Mouse (Mus musculus): ENCODE results near the gene Nos1ap. TPM values are rescaled to one million over a fixed set of nuclear protein-coding genes. Genes with fewer than 3 reads are reported as not detected.

Gene Nos1ap
- polyA plus RNA-seq, 1 experiment: 3.5 TPM

- Histone ChIP-seq H3K4me3 (ENCODE audit: insufficient read depth, low read length) (no peak within 1 kb of the TSS), H3K4me1 (ENCODE audit: control insufficient read depth, insufficient read depth, low read length) (no peaks in the 10 kb centered on the region), H3K27ac (ENCODE audit: insufficient read depth, low read length) (no peak within 1 kb of the TSS)
- no peak for TF ChIP-seq POLR2A (IDR thresholded peaks at IDR 0.05; ENCODE audit: low read depth, low read length)
- no peak for TF ChIP-seq CTCF (IDR thresholded peaks at IDR 0.05; ENCODE audit: borderline replicate concordance, insufficient read depth, low read length)
Measured at GRCm38 (mm10) chr1:170306232-170306631, 283.4 kb downstream of the Nos1ap start, which contains the start of gene Gm7694. Gene Gm7694 (minus strand): TSS chr1:170306332.

GRCm38 (mm10) chr1:170305002-170305401 lies 284.7 kb downstream of the Nos1ap start:
- no peak overlapping the region for H3K4me3 ChIP-seq (ENCODE audit: insufficient read depth, low read length)
- H3K4me1 ChIP-seq (ENCODE audit: control insufficient read depth, insufficient read depth, low read length): no peaks in the 10 kb centered on the region
- TF ChIP-seq POLR2A (IDR thresholded peaks at IDR 0.05; ENCODE audit: low read depth, low read length) (no peak), CTCF (IDR thresholded peaks at IDR 0.05; ENCODE audit: borderline replicate concordance, insufficient read depth, low read length) (no peak)

GRCm38 (mm10) chr1:170303103-170303502 lies 286.6 kb downstream of the Nos1ap start:
- Histone ChIP-seq H3K4me1 (ENCODE audit: control insufficient read depth, insufficient read depth, low read length) (no peaks in the 10 kb centered on the region), H3K4me3 (ENCODE audit: insufficient read depth, low read length) (no peak overlapping the region), H3K27ac (ENCODE audit: insufficient read depth, low read length) (no peak overlapping the region)
- TF ChIP-seq POLR2A (IDR thresholded peaks at IDR 0.05; ENCODE audit: low read depth, low read length) (no peak), CTCF (IDR thresholded peaks at IDR 0.05; ENCODE audit: borderline replicate concordance, insufficient read depth, low read length) (no peak)

More at GRCm38 (mm10) chr1:170305002-170305401, 284.7 kb downstream of the Nos1ap start:
- no peak overlapping the region for H3K27ac ChIP-seq (ENCODE audit: insufficient read depth, low read length)

GRCm38 (mm10) chr1:170302456-170302855 lies 287.2 kb downstream of the Nos1ap start:
- H3K27ac ChIP-seq (ENCODE audit: insufficient read depth, low read length): no peak overlapping the region
- H3K4me3 ChIP-seq (ENCODE audit: insufficient read depth, low read length): no peak overlapping the region
- no peaks in the 10 kb centered on the region for H3K4me1 ChIP-seq (ENCODE audit: control insufficient read depth, insufficient read depth, low read length)
- TF ChIP-seq CTCF (IDR thresholded peaks at IDR 0.05; ENCODE audit: borderline replicate concordance, insufficient read depth, low read length) (no peak), POLR2A (IDR thresholded peaks at IDR 0.05; ENCODE audit: low read depth, low read length) (no peak)

- Histone ChIP-seq H3K4me1 (ENCODE audit: control insufficient read depth, insufficient read depth, low read length) (no peaks in the 10 kb centered on the region), H3K27ac (ENCODE audit: insufficient read depth, low read length) (no peak overlapping the region), H3K4me3 (ENCODE audit: insufficient read depth, low read length) (no peak overlapping the region)
- no peak for TF ChIP-seq POLR2A (IDR thresholded peaks at IDR 0.05; ENCODE audit: low read depth, low read length)
- no peak for TF ChIP-seq CTCF (IDR thresholded peaks at IDR 0.05; ENCODE audit: borderline replicate concordance, insufficient read depth, low read length)
Measured at GRCm38 (mm10) chr1:170301686-170302085, 288.0 kb downstream of the Nos1ap start.

GRCm38 (mm10) chr1:170299496-170299895 lies 290.2 kb downstream of the Nos1ap start:
- Histone ChIP-seq H3K27ac (ENCODE audit: insufficient read depth, low read length) (no peak overlapping the region), H3K4me1 (ENCODE audit: control insufficient read depth, insufficient read depth, low read length) (no peaks in the 10 kb centered on the region), H3K4me3 (ENCODE audit: insufficient read depth, low read length) (no peak overlapping the region)
- TF ChIP-seq CTCF (IDR thresholded peaks at IDR 0.05; ENCODE audit: borderline replicate concordance, insufficient read depth, low read length): no peak
- no peak for TF ChIP-seq POLR2A (IDR thresholded peaks at IDR 0.05; ENCODE audit: low read depth, low read length)

GRCm38 (mm10) chr1:170294786-170295570 lies 294.7 kb downstream of the Nos1ap start:
- Histone ChIP-seq H3K4me1 (ENCODE audit: control insufficient read depth, insufficient read depth, low read length) (no peaks in the 10 kb centered on the region), H3K27ac (ENCODE audit: insufficient read depth, low read length) (no peak overlapping the region), H3K4me3 (ENCODE audit: insufficient read depth, low read length) (no peak overlapping the region)
- TF ChIP-seq POLR2A (IDR thresholded peaks at IDR 0.05; ENCODE audit: low read depth, low read length) (no peak), CTCF (IDR thresholded peaks at IDR 0.05; ENCODE audit: borderline replicate concordance, insufficient read depth, low read length) (no peak)

- H3K4me1 ChIP-seq (ENCODE audit: control insufficient read depth, insufficient read depth, low read length): no peaks in the 10 kb centered on the region
- TF ChIP-seq POLR2A (IDR thresholded peaks at IDR 0.05; ENCODE audit: low read depth, low read length): no peak
- no peak for TF ChIP-seq CTCF (IDR thresholded peaks at IDR 0.05; ENCODE audit: borderline replicate concordance, insufficient read depth, low read length)
- H3K27ac ChIP-seq (ENCODE audit: insufficient read depth, low read length): no peak overlapping the region
- no peak overlapping the region for H3K4me3 ChIP-seq (ENCODE audit: insufficient read depth, low read length)
Measured at GRCm38 (mm10) chr1:170293257-170293656, 296.4 kb downstream of the Nos1ap start.

GRCm38 (mm10) chr1:170292239-170292951 lies 297.3 kb downstream of the Nos1ap start:
- TF ChIP-seq POLR2A (IDR thresholded peaks at IDR 0.05; ENCODE audit: low read depth, low read length): no peak
- no peak for TF ChIP-seq CTCF (IDR thresholded peaks at IDR 0.05; ENCODE audit: borderline replicate concordance, insufficient read depth, low read length)
- no peaks in the 10 kb centered on the region for H3K4me1 ChIP-seq (ENCODE audit: control insufficient read depth, insufficient read depth, low read length)
- H3K4me3 ChIP-seq (ENCODE audit: insufficient read depth, low read length): no peak overlapping the region
- H3K27ac ChIP-seq (ENCODE audit: insufficient read depth, low read length): no peak overlapping the region

All from embryonic fibroblast, embryonic 13.5 days (primary cell).